Mouse (Mus musculus) kidney, postnatal 0 days (tissue): Measurements from ENCODE around the gene Mpped2. TPM values are rescaled to one million over a fixed set of nuclear protein-coding genes. Genes with fewer than 3 reads are reported as not detected.

Experiments used
- ATAC-seq: fragments of 200-750 bp; cut with Nextera tagmentation; replicated peaks from 2 replicates; pipeline ENCODE4 v1.8.0; 2017; ENCODE audit warnings: low read depth, moderate number of reproducible peaks, moderate TSS enrichment, moderate library complexity; ENCODE audit not compliant: low FRiP score
- DNase-seq: peaks from one replicate; pipeline ENCODE4 v3.0.0-alpha.2; 2016; ENCODE audit warnings: low spot score
- H3K27ac ChIP-seq: fragments of 300-500 bp; sonication (generic); 2 replicates; pipeline ENCODE4 v1.5.1; 2014; ENCODE audit warnings: mild to moderate bottlenecking
- H3K27me3 ChIP-seq: fragments of 300-500 bp; sonication (generic); 2 replicates; pipeline ENCODE4 v1.6.1; 2014; ENCODE audit warnings: low read length, mixed read lengths; ENCODE audit not compliant: insufficient read depth
- H3K36me3 ChIP-seq: fragments of 300-500 bp; sonication (generic); 2 replicates; pipeline ENCODE4 v1.6.1; 2014; ENCODE audit warnings: low read length, mixed read lengths; ENCODE audit not compliant: insufficient read depth
- H3K4me1 ChIP-seq: fragments of 300-500 bp; sonication (generic); replicated peaks from 2 replicates; pipeline ENCODE4 v1.6.1; 2014; ENCODE audit warnings: antibody characterized with exemption, low read length, mixed read lengths; ENCODE audit not compliant: insufficient read depth
- H3K4me2 ChIP-seq: fragments of 300-500 bp; sonication (generic); 2 replicates; pipeline ENCODE4 v1.6.1; 2014; ENCODE audit warnings: mild to moderate bottlenecking, low read length, moderate library complexity, mixed read lengths
- H3K4me3 ChIP-seq: fragments of 300-500 bp; sonication (generic); replicated peaks from 2 replicates; pipeline ENCODE4 v1.5.1; 2014; ENCODE audit warnings: low read depth, low read length
- H3K9ac ChIP-seq: fragments of 300-500 bp; sonication (generic); 2 replicates; pipeline ENCODE4 v1.6.1; 2014; ENCODE audit warnings: low read depth, low read length
- H3K9me3 ChIP-seq: fragments of 300-500 bp; sonication (generic); replicated peaks from 2 replicates; pipeline ENCODE4 v1.6.1; 2016; ENCODE audit warnings: low read length, inconsistent platforms, mixed read lengths
- CTCF ChIP-seq: IDR thresholded peaks from 2 replicates; pipeline ENCODE4 v1.5.1; 2016; ENCODE audit warnings: antibody characterized with exemption, low read depth, mild to moderate bottlenecking, moderate library complexity
- WGBS: fragments of 180-500 bp; shearing (Covaris S2); extraction: QIAGEN DNeasy Blood & Tissue Kit; methylation state at CpG from one replicate; pipeline ENCODE4 v1.1.7; 2014; 5-methylcytosine and 5-hydroxymethylcytosine counted together
- polyA plus RNA-seq: library from polyadenylated mRNA; unstranded; fragments of >200 nt; fragmentation: Nextera tagmentation; extraction: Ambion mirVana; gene quantifications from 2 replicates; pipeline ENCODE4 v1.2.1, GENCODE M21; 2015

Mpped2 gene
- polyA plus RNA-seq, 1 experiment from 2014 or later = 33.2 TPM

GRCm38 (mm10) chr2:106790329-106790701 is 97.2 kb downstream of the Mpped2 start:
- TF ChIP-seq CTCF = no peak
- 8% methylated on average over 3 of the region's 3 CpGs for WGBS
- no peak overlapping the region; the same call in 1 of the 2 replicates for H3K4me2 ChIP-seq
- DNase-seq (peak; percentile 53), ATAC-seq (peak; percentile 90)
- no peak overlapping the region for H3K4me3 ChIP-seq
- H3K4me1 ChIP-seq = peaks cover 25% of the 10 kb centered on the region
- H3K36me3 ChIP-seq = no peaks in the 10 kb centered on the region
- H3K27ac ChIP-seq = peak overlapping the region; percentile 32; the same call in 1 of the 2 replicates
- H3K9ac ChIP-seq = no peak overlapping the region
- no peaks in the 10 kb centered on the region for H3K27me3 ChIP-seq
- no peaks in the 10 kb centered on the region for H3K9me3 ChIP-seq

GRCm38 (mm10) chr2:106796246-106796645 is 103.2 kb downstream of the Mpped2 start:
- Histone ChIP-seq H3K36me3 (no peaks in the 10 kb centered on the region), H3K27ac (no peak overlapping the region), H3K9ac (no peak overlapping the region), H3K4me1 (peaks cover 4% of the 10 kb centered on the region; the same call in 1 of the 2 replicates), H3K4me2 (no peak overlapping the region), H3K9me3 (no peaks in the 10 kb centered on the region), H3K27me3 (no peaks in the 10 kb centered on the region), H3K4me3 (no peak overlapping the region)
- peak; percentile 70 for DNase-seq
- 25% methylated on average over 7 of the region's 7 CpGs for WGBS
- TF ChIP-seq CTCF = no peak
- ATAC-seq = no peak

GRCm38 (mm10) chr2:106797855-106798254 is 104.8 kb downstream of the Mpped2 start:
- Histone ChIP-seq H3K9ac (no peak overlapping the region), H3K9me3 (no peaks in the 10 kb centered on the region), H3K36me3 (no peaks in the 10 kb centered on the region), H3K4me1 (peaks cover 4% of the 10 kb centered on the region; the same call in 1 of the 2 replicates), H3K4me2 (no peak overlapping the region), H3K27me3 (no peaks in the 10 kb centered on the region), H3K27ac (no peak overlapping the region), H3K4me3 (no peak overlapping the region)
- 41% methylated on average over 3 of the region's 3 CpGs for WGBS
- DNase-seq (no peak), ATAC-seq (no peak)
- TF ChIP-seq CTCF = no peak

GRCm38 (mm10) chr2:106798824-106799223 is 105.8 kb downstream of the Mpped2 start:
- 60% methylated on average over 4 of the region's 4 CpGs for WGBS
- Histone ChIP-seq H3K4me3 (no peak overlapping the region), H3K4me2 (no peak overlapping the region), H3K27ac (no peak overlapping the region), H3K36me3 (no peaks in the 10 kb centered on the region), H3K27me3 (no peaks in the 10 kb centered on the region), H3K9me3 (no peaks in the 10 kb centered on the region), H3K4me1 (peaks cover 4% of the 10 kb centered on the region; the same call in 1 of the 2 replicates), H3K9ac (no peak overlapping the region)
- DNase-seq = no peak
- no peak for ATAC-seq
- no peak for TF ChIP-seq CTCF

- no peak for DNase-seq
- Histone ChIP-seq H3K4me1 (no peaks in the 10 kb centered on the region), H3K9me3 (no peaks in the 10 kb centered on the region), H3K4me2 (no peak overlapping the region), H3K9ac (no peak overlapping the region), H3K27me3 (no peaks in the 10 kb centered on the region), H3K36me3 (no peaks in the 10 kb centered on the region), H3K4me3 (no peak overlapping the region), H3K27ac (no peak overlapping the region)
- no peak for ATAC-seq
- no peak for TF ChIP-seq CTCF
- WGBS = 92% methylated on average over 3 of the region's 3 CpGs
Measured at GRCm38 (mm10) chr2:106815898-106816297, 122.8 kb downstream of the Mpped2 start.

- no peaks in the 10 kb centered on the region for H3K27me3 ChIP-seq
- no peak overlapping the region for H3K27ac ChIP-seq
- H3K9ac ChIP-seq = no peak overlapping the region
- DNase-seq = no peak
- no peaks in the 10 kb centered on the region for H3K9me3 ChIP-seq
- peaks cover 7% of the 10 kb centered on the region; the same call in 1 of the 2 replicates for H3K4me1 ChIP-seq
- no peak for TF ChIP-seq CTCF
- H3K4me2 ChIP-seq = no peak overlapping the region
- H3K4me3 ChIP-seq = no peak overlapping the region
- no peaks in the 10 kb centered on the region for H3K36me3 ChIP-seq
- peak; percentile 40; the same call in 1 of the 2 replicates for ATAC-seq
- 21% methylated on average over 8 of the region's 8 CpGs for WGBS
Measured at GRCm38 (mm10) chr2:106821292-106821691, 128.2 kb downstream of the Mpped2 start.

GRCm38 (mm10) chr2:106821883-106822282 is 128.8 kb downstream of the Mpped2 start:
- Histone ChIP-seq H3K4me3 (no peak overlapping the region), H3K4me1 (peaks cover 7% of the 10 kb centered on the region; the same call in 1 of the 2 replicates), H3K9ac (no peak overlapping the region), H3K9me3 (no peaks in the 10 kb centered on the region), H3K27ac (no peak overlapping the region), H3K4me2 (no peak overlapping the region), H3K27me3 (no peaks in the 10 kb centered on the region), H3K36me3 (no peaks in the 10 kb centered on the region)
- 32% methylated on average over 6 of the region's 6 CpGs for WGBS
- no peak for TF ChIP-seq CTCF
- DNase-seq (no peak), ATAC-seq (no peak)
